Mouse (Mus musculus): ENCODE measurements at regions not wholly inside any gene's neighbourhood (a gene's known extent, or its start where the extent isn't known, plus 50 kb on each side); places are given as distances from the start of the nearest gene placed in this dataset.

GRCm38 (mm10) chr11:84672841-84673473 lies 146.4 kb downstream of the Mrm1 start:
- peaks cover 3% of the 10 kb centered on the region; the same call in 1 of the 2 replicates for H3K27me3 ChIP-seq (ENCODE audit: control insufficient read depth, insufficient read depth, low read length)
- WGBS, result 63% methylated on average over 18 of the region's 18 CpGs
- TF ChIP-seq CTCF (IDR thresholded peaks at IDR 0.05), result no peak
- no peak for TF ChIP-seq EP300 (IDR thresholded peaks at IDR 0.05; ENCODE audit: insufficient read depth, low read depth, low read length)
- TF ChIP-seq POLR2A (IDR thresholded peaks at IDR 0.05; ENCODE audit: insufficient read depth, low read depth, low read length), result no peak
- DNase-seq, result no peak
- intact Hi-C loops (cut with DNase I), result no loop called here
- H3K4me3 ChIP-seq, result no peak overlapping the region
- H3K9ac ChIP-seq (ENCODE audit: low read depth, low read length), result no peak overlapping the region
- H3K27ac ChIP-seq, result no peak overlapping the region
- no peaks in the 10 kb centered on the region for H3K4me1 ChIP-seq (ENCODE audit: control insufficient read depth, insufficient read depth, low read length)
- no peaks in the 10 kb centered on the region for H3K36me3 ChIP-seq (ENCODE audit: control insufficient read depth, insufficient read depth, low read length)
- H3K79me2 ChIP-seq (replicated peaks; ENCODE audit: control insufficient read depth, insufficient read depth, low read length), result no peaks in the 10 kb centered on the region

DNA sequence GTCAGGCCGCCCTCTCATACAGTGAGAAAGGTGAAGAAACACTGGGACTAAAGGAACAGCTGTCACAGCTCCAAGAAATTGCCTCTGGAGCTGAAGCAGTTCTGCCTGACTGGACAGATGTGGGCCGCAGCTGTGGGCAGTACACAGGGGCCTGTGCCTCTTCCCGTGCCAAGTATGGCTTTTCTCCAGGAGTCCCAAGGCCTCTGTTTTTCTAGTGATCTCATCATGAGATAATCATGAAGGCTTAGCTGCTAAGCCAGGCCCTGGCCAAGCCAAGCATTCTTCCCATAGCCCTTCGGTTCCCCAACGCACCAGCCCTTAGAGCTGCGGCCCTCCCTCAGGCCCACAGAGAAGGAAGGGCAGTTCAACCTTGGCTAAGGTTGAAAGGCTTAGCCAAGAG lies 146.2 kb upstream of the Lhx1 start:
- intact Hi-C loops (cut with DNase I), result no loop called here
- TF ChIP-seq POLR2A (IDR thresholded peaks at IDR 0.05; ENCODE audit: insufficient read depth, low read depth, low read length), result no peak
- TF ChIP-seq CTCF (IDR thresholded peaks at IDR 0.05), result no peak
- TF ChIP-seq EP300 (IDR thresholded peaks at IDR 0.05; ENCODE audit: insufficient read depth, low read depth, low read length), result no peak
- no peak for DNase-seq
- WGBS, result 71% methylated on average over 6 of the region's 6 CpGs
- Histone ChIP-seq H3K36me3 (ENCODE audit: control insufficient read depth, insufficient read depth, low read length) (no peaks in the 10 kb centered on the region), H3K9ac (ENCODE audit: low read depth, low read length) (no peak overlapping the region), H3K79me2 (replicated peaks; ENCODE audit: control insufficient read depth, insufficient read depth, low read length) (no peaks in the 10 kb centered on the region), H3K4me1 (ENCODE audit: control insufficient read depth, insufficient read depth, low read length) (no peaks in the 10 kb centered on the region), H3K27ac (no peak overlapping the region), H3K27me3 (ENCODE audit: control insufficient read depth, insufficient read depth, low read length) (no peaks in the 10 kb centered on the region), H3K4me3 (no peak overlapping the region)

GRCm38 (mm10) chr11:84667711-84668110 lies 142.4 kb upstream of the Lhx1 start:
- H3K27me3 ChIP-seq (ENCODE audit: control insufficient read depth, insufficient read depth, low read length), result no peaks in the 10 kb centered on the region
- no peaks in the 10 kb centered on the region for H3K4me1 ChIP-seq (ENCODE audit: control insufficient read depth, insufficient read depth, low read length)
- intact Hi-C loops (cut with DNase I), result no loop called here
- 60% methylated on average over 4 of the region's 4 CpGs for WGBS
- H3K79me2 ChIP-seq (replicated peaks; ENCODE audit: control insufficient read depth, insufficient read depth, low read length), result no peaks in the 10 kb centered on the region
- H3K36me3 ChIP-seq (ENCODE audit: control insufficient read depth, insufficient read depth, low read length), result no peaks in the 10 kb centered on the region
- no peak for DNase-seq
- TF ChIP-seq POLR2A (IDR thresholded peaks at IDR 0.05; ENCODE audit: insufficient read depth, low read depth, low read length) (no peak), CTCF (IDR thresholded peaks at IDR 0.05) (no peak), EP300 (IDR thresholded peaks at IDR 0.05; ENCODE audit: insufficient read depth, low read depth, low read length) (no peak)
- no peak overlapping the region for H3K9ac ChIP-seq (ENCODE audit: low read depth, low read length)
- no peak overlapping the region for H3K27ac ChIP-seq
- no peak overlapping the region for H3K4me3 ChIP-seq

DNA sequence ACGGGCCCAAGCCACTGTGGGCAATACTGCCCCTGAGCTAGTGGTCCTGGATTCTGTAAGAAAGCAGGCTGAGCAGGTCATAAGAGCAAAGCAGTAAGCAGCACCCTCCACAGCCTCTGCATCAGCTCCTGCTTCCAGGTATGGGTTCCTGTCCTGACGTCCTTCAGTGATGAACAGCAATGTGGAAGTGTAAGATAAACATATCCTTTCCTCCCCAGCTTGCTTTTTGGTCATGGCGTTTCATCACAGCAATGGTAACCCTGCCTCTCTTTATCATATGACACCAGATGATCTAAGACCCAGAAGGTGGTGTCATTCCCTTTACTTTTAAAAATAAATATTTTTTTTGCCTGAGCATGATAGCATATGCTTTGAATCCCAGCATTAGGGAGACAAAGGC lies 138.9 kb upstream of the Lhx1 start:
- no peak overlapping the region for H3K9ac ChIP-seq (ENCODE audit: low read depth, low read length)
- H3K4me1 ChIP-seq (ENCODE audit: control insufficient read depth, insufficient read depth, low read length), result no peaks in the 10 kb centered on the region
- no peaks in the 10 kb centered on the region for H3K36me3 ChIP-seq (ENCODE audit: control insufficient read depth, insufficient read depth, low read length)
- H3K27ac ChIP-seq, result no peak overlapping the region
- H3K4me3 ChIP-seq, result no peak overlapping the region
- TF ChIP-seq POLR2A (IDR thresholded peaks at IDR 0.05; ENCODE audit: insufficient read depth, low read depth, low read length) (no peak), EP300 (IDR thresholded peaks at IDR 0.05; ENCODE audit: insufficient read depth, low read depth, low read length) (no peak), CTCF (IDR thresholded peaks at IDR 0.05) (no peak)
- no peaks in the 10 kb centered on the region for H3K79me2 ChIP-seq (replicated peaks; ENCODE audit: control insufficient read depth, insufficient read depth, low read length)
- peaks cover 1% of the 10 kb centered on the region; the same call in 1 of the 2 replicates for H3K27me3 ChIP-seq (ENCODE audit: control insufficient read depth, insufficient read depth, low read length)
- WGBS, result 49% methylated on average over 3 of the region's 3 CpGs
- intact Hi-C loops (cut with DNase I), result no loop called here
- DNase-seq, result no peak

DNA sequence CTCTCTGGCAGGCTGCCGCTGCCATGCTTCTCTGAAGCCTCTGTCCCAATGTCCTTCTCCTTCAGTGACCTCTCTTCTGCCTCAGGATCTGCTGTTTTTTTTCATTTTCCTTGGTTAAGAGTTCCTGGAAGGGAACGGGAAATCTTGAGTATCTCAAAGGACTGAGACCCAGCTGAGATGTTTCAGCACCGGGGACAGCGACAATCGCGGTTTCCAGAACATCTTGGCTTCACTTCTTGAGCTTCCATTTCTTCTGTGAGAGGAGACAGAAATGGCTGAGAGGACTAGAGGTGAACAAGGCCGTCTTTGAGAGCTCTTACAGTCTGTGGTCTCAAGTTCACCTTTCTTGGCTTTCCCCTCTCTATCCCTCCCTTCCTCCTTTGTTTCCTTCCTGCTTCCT lies 136.6 kb upstream of the Lhx1 start:
- Histone ChIP-seq H3K4me1 (ENCODE audit: control insufficient read depth, insufficient read depth, low read length) (no peaks in the 10 kb centered on the region), H3K36me3 (ENCODE audit: control insufficient read depth, insufficient read depth, low read length) (no peaks in the 10 kb centered on the region), H3K4me3 (no peak overlapping the region), H3K79me2 (replicated peaks; ENCODE audit: control insufficient read depth, insufficient read depth, low read length) (no peaks in the 10 kb centered on the region), H3K27me3 (ENCODE audit: control insufficient read depth, insufficient read depth, low read length) (peaks cover 1% of the 10 kb centered on the region; the same call in 1 of the 2 replicates), H3K9ac (ENCODE audit: low read depth, low read length) (no peak overlapping the region), H3K27ac (no peak overlapping the region)
- intact Hi-C loops (cut with DNase I), result no loop called here
- DNase-seq, result peak in 1 of 2 experiments; percentile 24
- no peak for TF ChIP-seq EP300 (IDR thresholded peaks at IDR 0.05; ENCODE audit: insufficient read depth, low read depth, low read length)
- no peak for TF ChIP-seq CTCF (IDR thresholded peaks at IDR 0.05)
- no peak for TF ChIP-seq POLR2A (IDR thresholded peaks at IDR 0.05; ENCODE audit: insufficient read depth, low read depth, low read length)
- 12% methylated on average over 7 of the region's 7 CpGs for WGBS

GRCm38 (mm10) chr11:84660877-84661276 lies 135.5 kb upstream of the Lhx1 start:
- no peak overlapping the region for H3K4me3 ChIP-seq
- no peak overlapping the region for H3K27ac ChIP-seq
- H3K36me3 ChIP-seq (ENCODE audit: control insufficient read depth, insufficient read depth, low read length), result no peaks in the 10 kb centered on the region
- H3K9ac ChIP-seq (ENCODE audit: low read depth, low read length), result no peak overlapping the region
- peaks cover 1% of the 10 kb centered on the region; the same call in 1 of the 2 replicates for H3K27me3 ChIP-seq (ENCODE audit: control insufficient read depth, insufficient read depth, low read length)
- no peak for TF ChIP-seq EP300 (IDR thresholded peaks at IDR 0.05; ENCODE audit: insufficient read depth, low read depth, low read length)
- no peak for TF ChIP-seq CTCF (IDR thresholded peaks at IDR 0.05)
- no peak for TF ChIP-seq POLR2A (IDR thresholded peaks at IDR 0.05; ENCODE audit: insufficient read depth, low read depth, low read length)
- no peaks in the 10 kb centered on the region for H3K79me2 ChIP-seq (replicated peaks; ENCODE audit: control insufficient read depth, insufficient read depth, low read length)
- no peaks in the 10 kb centered on the region for H3K4me1 ChIP-seq (ENCODE audit: control insufficient read depth, insufficient read depth, low read length)
- 43% methylated on average over 8 of the region's 8 CpGs for WGBS
- intact Hi-C loops (cut with DNase I), result no loop called here
- DNase-seq, result no peak

All from heart, adult 2 months (tissue).